Comparison of ENCODE assay signal across 9 mouse cellular contexts in genomic region chr13:39823346-39823954, GRCm38 (mm10).
DNase-seq lines count a peak whose midpoint lies in the region; ATAC-seq and TF ChIP-seq lines count a peak whose summit lies in the region.
"Had no signal": no experiment of that assay in that cellular context is flagged by ENCODE, and none has a peak within 500 bp of the region (broad histone marks: within the 10 kb centered on the region; RNA-seq: fewer than 3 reads in every experiment).

No protein-coding gene starts in this region.

- peak overlapping the region; percentile 41 for H3K4me3 ChIP-seq in heart, embryonic 11.5 days (ENCODE audit: low read depth, low read length)
- H3K4me3 ChIP-seq in E14TG2a.4 (replicated peaks; ENCODE audit: low read length) = peak overlapping the region; percentile 67
- H3K4me3 ChIP-seq in hindbrain, embryonic 16.5 days (ENCODE audit: low read length) = peak overlapping the region; percentile 35
- peak overlapping the region; percentile 32; the same call in 1 of the 2 replicates for H3K4me3 ChIP-seq in stomach, embryonic 15.5 days (replicated peaks)
- H3K4me3 ChIP-seq: myocyte had no signal

- H3K36me3 ChIP-seq in heart, embryonic 11.5 days (ENCODE audit: control insufficient read depth, insufficient read depth, low read length) = no peaks in the 10 kb centered on the region
- H3K36me3 ChIP-seq in E14TG2a.4 (ENCODE audit: insufficient read depth, low read length) = no peaks in the 10 kb centered on the region
- H3K36me3 ChIP-seq in hindbrain, embryonic 16.5 days (ENCODE audit: control insufficient read depth, insufficient read depth, low read length) = no peaks in the 10 kb centered on the region
- H3K36me3 ChIP-seq in stomach, embryonic 15.5 days = no peaks in the 10 kb centered on the region

- no peaks in the 10 kb centered on the region for H3K9me3 ChIP-seq in heart, embryonic 11.5 days (replicated peaks; ENCODE audit: control insufficient read depth, low read length)
- H3K9me3 ChIP-seq in E14TG2a.4 (ENCODE audit: low read length) = no peaks in the 10 kb centered on the region
- no peaks in the 10 kb centered on the region for H3K9me3 ChIP-seq in hindbrain, embryonic 16.5 days (ENCODE audit: control insufficient read depth, low read length)
- H3K9me3 ChIP-seq in stomach, embryonic 15.5 days = no peaks in the 10 kb centered on the region

- 0 out of 2 replicates have a peak, but pooled peaks have one; percentile 39 for ATAC-seq in heart, embryonic 11.5 days (replicated peaks; ENCODE audit: insufficient number of reproducible peaks, low FRiP score, low TSS enrichment)
- peak; percentile 84 for ATAC-seq in hindbrain, embryonic 16.5 days
- no peak for ATAC-seq in stomach, embryonic 15.5 days (ENCODE audit: insufficient read depth, low FRiP score, low read depth)

- WGBS in heart, embryonic 11.5 days (ENCODE audit: insufficient replicate concordance) = 5% methylated on average over 15 of the region's 15 CpGs
- 15% methylated on average over 15 of the region's 15 CpGs for WGBS in hindbrain, embryonic 16.5 days
- 22% methylated on average over 15 of the region's 15 CpGs for WGBS in stomach, embryonic 15.5 days

- H3K27me3 ChIP-seq in heart, embryonic 11.5 days (ENCODE audit: control insufficient read depth, insufficient read depth, low read length) = no peaks in the 10 kb centered on the region
- H3K27me3 ChIP-seq in E14TG2a.4 (ENCODE audit: insufficient read depth, low read length) = no peaks in the 10 kb centered on the region
- no peaks in the 10 kb centered on the region for H3K27me3 ChIP-seq in hindbrain, embryonic 16.5 days (replicated peaks; ENCODE audit: control insufficient read depth, insufficient read depth, low read length)
- H3K27me3 ChIP-seq in stomach, embryonic 15.5 days (replicated peaks) = no peaks in the 10 kb centered on the region

- peak overlapping the region; percentile 10; the same call in 1 of the 2 replicates for H3K9ac ChIP-seq in heart, embryonic 11.5 days (ENCODE audit: low read depth, low read length)
- peak overlapping the region; percentile 59; the same call in 1 of the 2 replicates for H3K9ac ChIP-seq in hindbrain, embryonic 16.5 days (ENCODE audit: low read depth, low read length)
- H3K9ac ChIP-seq in stomach, embryonic 15.5 days = no peak overlapping the region

- TF ChIP-seq CTCF in E14TG2a.4 (conservative IDR thresholded peaks at IDR 0.05; ENCODE audit: low read length) = no peak

- H3K27ac ChIP-seq in heart, embryonic 11.5 days (ENCODE audit: low read depth, low read length) = no peak overlapping the region
- peak overlapping the region; percentile 63; the same call in 1 of the 2 replicates for H3K27ac ChIP-seq in hindbrain, embryonic 16.5 days (ENCODE audit: low read depth, low read length)
- H3K27ac ChIP-seq in stomach, embryonic 15.5 days = no peak overlapping the region

- H3K4me2 ChIP-seq in heart, embryonic 11.5 days = peak overlapping the region; percentile 66
- peak overlapping the region; percentile 61 for H3K4me2 ChIP-seq in hindbrain, embryonic 16.5 days (ENCODE audit: low read length)
- H3K4me2 ChIP-seq in stomach, embryonic 15.5 days = peak overlapping the region; percentile 62

- no peak for DNase-seq in heart, adult 8-10 months (ENCODE audit: low spot score)
- peak; percentile 82 to 83 for DNase-seq in cerebellum, postnatal 10 days
- DNase-seq in urinary bladder, postnatal 25 days (ENCODE audit: low spot score) = no peak
- no peak for DNase-seq in left cerebral cortex, adult 9 months (ENCODE audit: low spot score in 2 of 2)

- peaks cover 12% of the 10 kb centered on the region for H3K4me1 ChIP-seq in heart, embryonic 11.5 days (ENCODE audit: control insufficient read depth, insufficient read depth, low read length)
- peaks cover 25% of the 10 kb centered on the region for H3K4me1 ChIP-seq in E14TG2a.4 (replicated peaks; ENCODE audit: low read depth, low read length)
- peaks cover 5% of the 10 kb centered on the region for H3K4me1 ChIP-seq in hindbrain, embryonic 16.5 days (ENCODE audit: control insufficient read depth, insufficient read depth, low read depth, low read length)
- H3K4me1 ChIP-seq in stomach, embryonic 15.5 days = no peaks in the 10 kb centered on the region; the same call in 1 of the 2 replicates

Comparison
In these comparisons a context has a peak if more than half of its experiments do, and no peak if none do; other contexts are left out.
1. DNase-seq: peak in cerebellum, postnatal 10 days (2 of 2); none in heart, adult 8-10 months (single experiment), urinary bladder, postnatal 25 days (single experiment) and left cerebral cortex, adult 9 months (0 of 2).
2. Peak in every context shown above with its lines, with median percentiles within 50 percentile points of each other: H3K4me2 ChIP-seq and H3K4me3 ChIP-seq.